Mouse (Mus musculus) embryonic fibroblast, embryonic 13.5 days (primary cell): ENCODE measurements around the gene Acot13.

Experiments
- CTCF ChIP-seq: IDR thresholded peaks from 2 replicates; pipeline ENCODE4 v1.5.1; 2011; ENCODE audit warnings: mild to moderate bottlenecking, control low read depth, low read length, moderate library complexity, borderline replicate concordance; ENCODE audit not compliant: insufficient read depth
- POLR2A ChIP-seq: IDR thresholded peaks from 2 replicates; pipeline ENCODE4 v1.6.1; 2011; ENCODE audit warnings: low read depth, mild to moderate bottlenecking, control low read depth, low read length, moderate library complexity

DNA sequence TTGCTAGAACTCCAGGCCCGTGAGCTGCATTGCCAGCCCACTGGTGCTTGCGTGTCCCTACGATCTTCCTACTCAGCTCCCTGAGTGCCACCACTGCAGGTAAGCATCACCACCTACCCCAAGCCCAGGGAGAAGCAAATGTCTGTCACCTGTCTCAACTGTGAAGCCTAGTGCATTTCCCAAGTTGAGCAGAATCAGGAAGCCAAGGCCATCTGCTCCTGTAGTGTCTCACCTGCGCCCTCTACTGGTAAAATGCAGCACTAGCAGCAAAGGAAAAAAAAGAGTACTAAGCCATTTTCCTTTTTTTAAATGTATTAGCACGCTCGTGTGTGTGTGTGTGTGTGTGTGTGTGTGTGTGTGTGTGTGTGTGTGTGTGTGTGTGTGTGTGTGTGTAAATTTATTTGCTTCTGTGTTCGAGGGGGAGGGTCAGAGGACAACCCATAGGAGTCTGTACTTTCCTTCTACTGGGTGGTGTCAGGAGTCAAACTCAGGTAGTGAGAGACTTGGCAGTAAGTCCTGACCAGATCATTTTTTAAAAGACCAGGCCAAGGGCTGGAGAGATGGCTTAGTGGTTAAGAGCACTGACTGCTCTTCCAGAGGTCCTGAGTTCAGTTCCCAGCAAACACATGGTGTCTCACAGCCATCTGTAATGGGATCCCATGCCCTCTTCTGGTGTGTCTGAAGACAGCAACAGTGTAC, 55.0 kb downstream of the Acot13 start:
- TF ChIP-seq CTCF (peak; percentile 60; the same call in 1 of the 2 replicates), POLR2A (no peak)
